Mouse (Mus musculus): ENCODE measurements around the gene Bnip2. TPM values are rescaled to one million over a fixed set of nuclear protein-coding genes. Genes with fewer than 3 reads are reported as not detected.

Gene Bnip2
- total RNA-seq (2023) = 100 to 1,000 TPM in 1 of 2 experiments, 10 to 100 TPM in 1; 83.1 to 103 TPM

GRCm38 (mm10) chr9:69989303-69990121, at the start of gene Bnip2:
Gene Bnip2 (plus strand): TSS chr9:69989466.

GRCm38 (mm10) chr9:70012408-70012901, 23.2 kb downstream of the Bnip2 start, which contains the start of gene Gtf2a2:
Gene Gtf2a2 (plus strand): TSS chr9:70012550.

GRCm38 (mm10) chr9:70037988-70038387, 48.7 kb downstream of the Bnip2 start, which contains the start of gene Gcnt3:
Gene Gcnt3 (minus strand): TSS chr9:70038088.

Other genes with a start within 250 kb of the Bnip2 start
- not detected for gene Foxb1, start 228.5 kb upstream of the Bnip2 start, total RNA-seq (2023)
- gene Gtf2a2, start 23.1 kb downstream of the Bnip2 start, total RNA-seq (2023) = 10 to 100 TPM; 44.2 to 50.9 TPM
- not detected for gene Gcnt3, start 48.6 kb downstream of the Bnip2 start, total RNA-seq (2023)
- gene Fam81a, start 153.1 kb downstream of the Bnip2 start, total RNA-seq (2023) = not detected
- gene Myo1e, start 217.9 kb downstream of the Bnip2 start, total RNA-seq (2023) = under 1 TPM; 0.90 to 0.95 TPM